Mouse (Mus musculus): Measurements from ENCODE around the gene Taar7a. TPM values are rescaled to one million over a fixed set of nuclear protein-coding genes. Genes with fewer than 3 reads are reported as not detected.

Taar7a gene
- polyA plus RNA-seq, 1 experiment from 2014 or later: not detected

DNA sequence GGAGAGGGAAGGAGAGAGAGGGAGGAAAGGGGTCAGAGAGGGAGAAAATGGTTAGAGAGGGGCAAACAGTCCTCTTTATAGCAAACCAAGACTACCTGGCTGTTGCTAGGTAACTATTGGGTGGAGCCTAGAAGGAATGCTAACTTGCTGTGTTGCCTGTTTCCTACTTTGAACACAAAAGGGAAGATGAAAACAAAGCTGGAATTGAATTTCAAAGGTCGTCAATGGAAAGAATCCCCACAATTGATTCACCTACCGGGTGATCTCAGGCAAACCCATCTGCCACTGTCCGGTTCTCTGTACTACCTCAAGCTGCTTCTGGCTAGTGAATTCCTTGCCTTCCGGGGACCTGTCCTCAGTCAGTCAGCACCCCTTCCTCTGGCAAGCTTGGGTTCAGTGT, 15.3 kb downstream of the Taar7a start:
- H3K36me3 ChIP-seq: no peaks in the 10 kb centered on the region
- no peak for DNase-seq (ENCODE audit: low spot score)
- 48% methylated on average over 4 of the region's 4 CpGs for WGBS
- no peak overlapping the region for H3K4me3 ChIP-seq
- no peak overlapping the region for H3K27ac ChIP-seq (replicated peaks)
- no peaks in the 10 kb centered on the region for H3K4me1 ChIP-seq
- H3K27me3 ChIP-seq (ENCODE audit: low read depth, poor library complexity, severe bottlenecking): no peaks in the 10 kb centered on the region
- H3K9me3 ChIP-seq (replicated peaks): no peaks in the 10 kb centered on the region

DNA sequence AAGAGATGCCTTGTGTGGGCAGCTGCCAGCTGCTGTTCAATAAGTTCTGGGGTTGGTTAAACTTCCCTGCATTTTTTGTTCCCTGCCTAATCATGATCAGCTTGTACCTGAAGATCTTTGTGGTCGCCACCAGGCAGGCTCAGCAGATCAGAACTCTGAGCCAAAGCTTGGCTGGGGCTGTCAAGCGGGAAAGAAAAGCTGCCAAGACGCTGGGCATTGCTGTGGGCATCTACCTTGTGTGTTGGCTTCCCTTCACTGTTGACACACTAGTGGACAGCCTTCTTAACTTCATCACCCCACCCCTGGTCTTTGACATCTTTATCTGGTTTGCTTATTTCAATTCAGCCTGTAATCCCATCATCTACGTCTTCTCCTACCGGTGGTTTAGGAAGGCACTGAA, 22.0 kb downstream of the Taar7a start:
- DNase-seq (ENCODE audit: low spot score): no peak
- H3K36me3 ChIP-seq: no peaks in the 10 kb centered on the region
- no peak overlapping the region for H3K4me3 ChIP-seq
- no peaks in the 10 kb centered on the region for H3K9me3 ChIP-seq (replicated peaks)
- H3K4me1 ChIP-seq: no peaks in the 10 kb centered on the region
- H3K27ac ChIP-seq (replicated peaks): no peak overlapping the region
- H3K27me3 ChIP-seq (ENCODE audit: low read depth, poor library complexity, severe bottlenecking): no peaks in the 10 kb centered on the region
- WGBS: 84% methylated on average over 5 of the region's 5 CpGs

DNA sequence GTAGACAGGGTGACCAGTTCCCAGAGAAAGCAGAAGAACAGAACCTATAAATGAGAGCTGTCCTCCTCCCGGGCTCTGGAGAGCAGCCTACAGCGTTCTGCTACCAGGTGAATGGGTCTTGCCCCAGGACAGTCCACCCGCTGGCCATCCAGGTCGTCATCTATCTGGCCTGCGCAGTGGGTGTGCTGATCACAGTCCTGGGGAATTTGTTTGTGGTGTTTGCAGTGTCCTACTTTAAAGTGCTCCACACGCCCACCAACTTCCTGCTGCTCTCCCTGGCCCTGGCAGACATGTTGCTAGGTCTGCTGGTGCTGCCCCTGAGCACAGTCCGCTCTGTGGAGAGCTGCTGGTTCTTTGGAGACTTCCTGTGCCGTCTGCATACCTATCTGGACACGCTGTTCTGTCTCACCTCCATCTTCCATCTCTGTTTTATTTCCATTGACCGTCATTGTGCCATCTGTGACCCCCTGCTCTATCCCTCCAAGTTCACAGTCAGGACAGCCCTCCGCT, 22.6 kb downstream of the Taar7a start, which contains the start of gene Taar5:
Taar5 (plus strand) TSS at position 51 of the 510 bp plus-strand sequence.
- no peak for DNase-seq (ENCODE audit: low spot score)
- H3K4me1 ChIP-seq: no peaks in the 10 kb centered on the region

GRCm38 (mm10) chr10:23964921-23965610, 28.2 kb downstream of the Taar7a start:
- H3K27me3 ChIP-seq (ENCODE audit: low read depth, poor library complexity, severe bottlenecking): no peaks in the 10 kb centered on the region
- H3K4me1 ChIP-seq: no peaks in the 10 kb centered on the region
- no peak overlapping the region for H3K27ac ChIP-seq (replicated peaks)
- H3K9me3 ChIP-seq (replicated peaks): no peaks in the 10 kb centered on the region
- no peaks in the 10 kb centered on the region for H3K36me3 ChIP-seq
- no peak for DNase-seq (ENCODE audit: low spot score)
- 88% methylated on average over 6 of the region's 6 CpGs for WGBS
- H3K4me3 ChIP-seq: no peak overlapping the region

More for the DNA sequence above, 22.6 kb downstream of the Taar7a start, which contains the start of gene Taar5:
- Histone ChIP-seq H3K27me3 (ENCODE audit: low read depth, poor library complexity, severe bottlenecking) (no peaks in the 10 kb centered on the region), H3K36me3 (no peaks in the 10 kb centered on the region), H3K4me3 (no peak within 1 kb of the TSS), H3K27ac (replicated peaks) (no peak within 1 kb of the TSS), H3K9me3 (replicated peaks) (no peaks in the 10 kb centered on the region)
- WGBS: 91% methylated on average over 11 of the region's 11 CpGs

- Histone ChIP-seq H3K36me3 (no peaks in the 10 kb centered on the region), H3K27me3 (ENCODE audit: low read depth, poor library complexity, severe bottlenecking) (no peaks in the 10 kb centered on the region), H3K27ac (replicated peaks) (no peak overlapping the region), H3K4me3 (no peak overlapping the region), H3K9me3 (replicated peaks) (no peaks in the 10 kb centered on the region), H3K4me1 (no peaks in the 10 kb centered on the region)
- no peak for DNase-seq (ENCODE audit: low spot score)
- 84% methylated on average over 3 of the region's 3 CpGs for WGBS
Measured at GRCm38 (mm10) chr10:23963444-23963843, 29.8 kb downstream of the Taar7a start.

GRCm38 (mm10) chr10:23960444-23960915, 32.8 kb downstream of the Taar7a start, which contains the start of gene Taar4:
Taar4 (plus strand) TSS chr10:23960494.
- Histone ChIP-seq H3K4me1 (no peaks in the 10 kb centered on the region), H3K4me3 (no peak within 1 kb of the TSS), H3K27me3 (ENCODE audit: low read depth, poor library complexity, severe bottlenecking) (no peaks in the 10 kb centered on the region), H3K9me3 (replicated peaks) (no peaks in the 10 kb centered on the region), H3K36me3 (no peaks in the 10 kb centered on the region), H3K27ac (replicated peaks) (no peak within 1 kb of the TSS)
- 95% methylated on average over 13 of the region's 13 CpGs for WGBS
- no peak for DNase-seq (ENCODE audit: low spot score)

- no peak overlapping the region for H3K27ac ChIP-seq (replicated peaks)
- 70% methylated on average over 3 of the region's 3 CpGs for WGBS
- no peaks in the 10 kb centered on the region for H3K4me1 ChIP-seq
- no peaks in the 10 kb centered on the region for H3K36me3 ChIP-seq
- DNase-seq (ENCODE audit: low spot score): no peak
- H3K27me3 ChIP-seq (ENCODE audit: low read depth, poor library complexity, severe bottlenecking): no peaks in the 10 kb centered on the region
- no peaks in the 10 kb centered on the region for H3K9me3 ChIP-seq (replicated peaks)
- no peak overlapping the region for H3K4me3 ChIP-seq
Measured at GRCm38 (mm10) chr10:23959071-23959470, 34.2 kb downstream of the Taar7a start.

- no peak for DNase-seq (ENCODE audit: low spot score)
- Histone ChIP-seq H3K36me3 (no peaks in the 10 kb centered on the region), H3K4me3 (no peak overlapping the region), H3K27ac (replicated peaks) (no peak overlapping the region), H3K27me3 (ENCODE audit: low read depth, poor library complexity, severe bottlenecking) (no peaks in the 10 kb centered on the region), H3K9me3 (replicated peaks) (no peaks in the 10 kb centered on the region), H3K4me1 (no peaks in the 10 kb centered on the region)
- 88% methylated on average over 6 of the region's 6 CpGs for WGBS
Measured at GRCm38 (mm10) chr10:23951714-23952113, 41.6 kb downstream of the Taar7a start.

DNA sequence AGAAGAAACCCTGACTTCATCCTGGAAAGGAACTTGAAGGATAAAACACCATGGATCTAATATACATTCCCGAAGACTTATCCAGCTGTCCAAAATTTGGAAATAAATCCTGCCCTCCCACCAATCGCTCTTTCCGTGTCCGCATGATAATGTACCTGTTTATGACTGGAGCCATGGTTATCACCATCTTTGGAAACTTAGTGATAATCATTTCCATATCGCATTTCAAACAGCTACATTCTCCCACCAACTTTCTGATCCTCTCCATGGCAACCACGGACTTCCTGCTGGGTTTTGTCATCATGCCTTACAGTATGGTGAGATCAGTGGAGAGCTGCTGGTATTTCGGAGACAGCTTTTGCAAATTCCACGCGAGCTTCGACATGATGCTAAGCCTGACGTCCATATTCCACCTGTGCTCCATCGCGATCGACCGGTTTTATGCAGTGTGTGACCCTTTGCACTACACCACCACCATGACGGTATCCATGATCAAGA, 43.7 kb downstream of the Taar7a start, which contains the start of gene Taar3:
Taar3 (plus strand) TSS at position 51 of the 498 bp plus-strand sequence.
- H3K27ac ChIP-seq (replicated peaks): no peak within 1 kb of the TSS
- H3K4me3 ChIP-seq: no peak within 1 kb of the TSS
- WGBS: 88% methylated on average over 16 of the region's 16 CpGs
- H3K36me3 ChIP-seq: no peaks in the 10 kb centered on the region
- H3K27me3 ChIP-seq (ENCODE audit: low read depth, poor library complexity, severe bottlenecking): no peaks in the 10 kb centered on the region
- H3K9me3 ChIP-seq (replicated peaks): no peaks in the 10 kb centered on the region
- no peaks in the 10 kb centered on the region for H3K4me1 ChIP-seq
- no peak for DNase-seq (ENCODE audit: low spot score)

DNA sequence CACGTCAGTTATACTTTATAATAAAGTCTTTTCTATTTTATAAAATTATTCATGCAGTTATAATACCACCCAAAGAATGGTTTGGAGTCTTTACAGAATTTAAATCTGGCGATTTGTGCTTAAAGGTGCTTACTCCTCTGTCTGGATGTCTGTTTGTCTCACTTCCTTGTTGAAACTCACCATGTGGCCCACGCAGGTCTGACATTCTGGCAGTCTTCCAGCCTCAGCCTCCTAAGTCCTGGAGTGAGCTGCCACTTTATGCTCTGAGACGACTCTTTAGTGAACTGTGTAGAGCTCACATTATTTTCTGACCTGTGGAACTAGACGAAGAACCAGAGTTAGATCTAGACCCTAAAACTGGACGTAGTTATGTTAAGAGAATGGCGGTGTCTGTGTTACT, 45.3 kb downstream of the Taar7a start:
- 81% methylated on average over 7 of the region's 7 CpGs for WGBS
- no peak overlapping the region for H3K27ac ChIP-seq (replicated peaks)
- H3K4me3 ChIP-seq: no peak overlapping the region
- H3K27me3 ChIP-seq (ENCODE audit: low read depth, poor library complexity, severe bottlenecking): no peaks in the 10 kb centered on the region
- no peaks in the 10 kb centered on the region for H3K9me3 ChIP-seq (replicated peaks)
- no peaks in the 10 kb centered on the region for H3K36me3 ChIP-seq
- H3K4me1 ChIP-seq: no peaks in the 10 kb centered on the region
- DNase-seq (ENCODE audit: low spot score): no peak

DNA sequence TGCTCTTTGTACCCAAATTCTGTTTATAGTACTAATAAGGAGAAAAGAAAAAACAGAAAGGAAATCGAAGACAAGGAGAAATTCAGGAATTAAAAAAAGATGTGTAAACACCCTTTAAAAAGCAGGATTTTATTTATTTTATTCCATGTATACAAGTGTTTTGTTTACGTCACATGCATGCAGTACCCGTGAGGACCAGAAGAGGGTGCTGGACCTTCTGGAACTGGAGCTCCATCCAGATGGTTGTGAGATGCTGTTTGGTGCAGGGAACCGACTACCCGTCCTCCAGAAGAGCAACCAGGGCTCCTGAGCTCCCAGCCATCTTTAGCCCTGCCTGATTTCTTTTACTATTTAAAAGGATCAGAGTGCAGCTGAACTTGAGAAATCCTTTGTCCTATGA, 50.8 kb downstream of the Taar7a start:
- 75% methylated on average over 5 of the region's 5 CpGs for WGBS
- no peaks in the 10 kb centered on the region for H3K27me3 ChIP-seq (ENCODE audit: low read depth, poor library complexity, severe bottlenecking)
- H3K36me3 ChIP-seq: no peaks in the 10 kb centered on the region
- no peaks in the 10 kb centered on the region for H3K9me3 ChIP-seq (replicated peaks)
- H3K4me3 ChIP-seq: no peak overlapping the region
- H3K27ac ChIP-seq (replicated peaks): no peak overlapping the region
- H3K4me1 ChIP-seq: peaks cover 8% of the 10 kb centered on the region; the same call in 1 of the 2 replicates
- DNase-seq (ENCODE audit: low spot score): no peak

Data from midbrain, embryonic 10.5 days (tissue).